Mouse (Mus musculus): ENCODE measurements at regions not wholly inside any gene's neighbourhood (a gene's known extent, or its start where the extent isn't known, plus 50 kb on each side); places are given as distances from the start of the nearest gene placed in this dataset.

DNA sequence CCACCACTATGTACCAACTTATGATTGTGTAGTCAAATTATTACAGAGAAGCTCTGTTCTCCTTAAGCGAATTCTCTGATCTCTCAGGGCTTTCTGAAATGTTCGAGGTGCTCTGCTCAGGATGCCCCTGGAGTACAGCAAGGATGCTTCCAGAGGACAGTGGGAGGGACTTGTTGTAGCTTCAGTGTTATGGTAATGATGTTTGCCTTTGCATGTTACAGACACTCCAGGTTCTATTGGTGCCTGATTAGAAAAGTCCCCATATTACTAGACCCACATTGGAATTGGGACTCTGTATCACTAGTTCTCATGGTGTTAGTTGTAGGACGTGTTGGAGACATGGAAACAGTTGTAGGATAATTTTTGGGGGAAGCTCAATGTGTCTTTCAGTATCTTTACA lies 96.0 kb downstream of the Epdr1 start:
- DNase-seq = no peak

DNA sequence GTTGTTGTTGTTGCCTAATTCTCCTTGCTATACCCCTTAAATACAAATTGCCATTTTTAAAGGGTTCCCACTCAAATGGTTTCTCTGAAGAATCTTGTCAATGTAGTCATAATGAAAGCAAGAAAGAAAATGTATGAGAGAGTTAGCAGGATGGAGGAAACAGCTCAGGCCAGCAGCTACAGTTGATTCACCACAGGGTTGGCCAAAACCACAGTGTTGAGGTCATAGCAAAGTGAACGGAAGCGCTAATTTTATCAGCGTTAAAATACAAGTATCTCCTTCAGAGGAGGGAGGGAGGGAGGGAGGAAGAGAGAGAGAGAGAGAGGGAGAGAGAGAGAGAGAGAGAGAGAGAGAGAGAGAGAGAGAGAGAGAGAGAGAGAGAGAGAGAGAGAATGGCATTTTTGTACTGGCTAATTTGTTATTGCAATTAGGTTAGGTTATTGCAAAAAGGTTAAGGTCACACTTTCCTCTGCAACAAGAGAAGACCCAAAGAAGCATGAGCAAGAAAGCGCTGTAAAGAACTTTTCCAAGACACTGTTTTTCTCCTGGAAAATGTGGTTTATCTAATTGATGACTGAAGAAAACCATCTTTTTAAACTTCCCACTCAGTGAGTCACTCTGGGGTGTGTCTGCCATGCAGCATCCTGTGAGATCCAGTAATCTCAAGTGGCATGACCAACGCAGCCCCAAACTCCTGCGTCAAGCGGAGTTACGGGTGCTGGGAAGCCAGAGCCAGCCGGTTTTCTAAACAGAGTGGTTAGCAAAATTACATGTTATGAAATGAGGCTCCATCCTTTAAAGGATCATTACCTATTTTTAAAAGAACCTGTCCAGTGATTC lies 101.6 kb downstream of the Epdr1 start:
- DNase-seq = no peak

DNA sequence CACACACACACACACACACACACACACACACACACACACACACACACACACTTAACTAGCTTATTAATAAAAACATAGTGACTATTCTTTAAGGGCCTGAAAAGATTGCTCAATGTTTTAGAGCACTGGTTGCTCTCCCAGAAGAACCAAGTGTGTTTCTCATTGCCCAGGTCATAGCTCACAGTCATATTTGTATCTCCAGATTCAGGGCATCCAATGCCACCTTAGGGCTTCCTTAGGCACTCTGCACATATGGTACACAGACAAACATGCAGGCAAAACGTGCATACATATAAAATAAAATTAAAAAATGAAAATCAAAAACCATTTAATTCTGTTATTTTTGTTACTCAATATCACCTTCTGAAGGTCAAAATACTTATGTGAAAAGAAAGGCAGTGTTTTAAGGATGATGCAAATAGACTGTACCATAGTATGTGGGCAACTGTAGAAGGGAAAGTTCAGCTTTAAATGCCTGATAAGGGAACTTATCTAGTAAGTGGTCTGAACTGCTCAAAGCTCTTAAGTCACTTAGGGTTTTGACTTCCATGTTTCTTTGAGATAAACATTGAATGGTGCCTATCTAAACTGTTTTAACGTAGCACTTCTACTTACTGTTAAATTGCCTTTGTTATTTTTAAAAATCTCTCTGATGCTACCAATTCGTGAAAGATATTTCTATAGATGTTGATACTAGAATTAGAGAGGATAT lies 104.7 kb downstream of the Epdr1 start:
- no peak for DNase-seq

DNA sequence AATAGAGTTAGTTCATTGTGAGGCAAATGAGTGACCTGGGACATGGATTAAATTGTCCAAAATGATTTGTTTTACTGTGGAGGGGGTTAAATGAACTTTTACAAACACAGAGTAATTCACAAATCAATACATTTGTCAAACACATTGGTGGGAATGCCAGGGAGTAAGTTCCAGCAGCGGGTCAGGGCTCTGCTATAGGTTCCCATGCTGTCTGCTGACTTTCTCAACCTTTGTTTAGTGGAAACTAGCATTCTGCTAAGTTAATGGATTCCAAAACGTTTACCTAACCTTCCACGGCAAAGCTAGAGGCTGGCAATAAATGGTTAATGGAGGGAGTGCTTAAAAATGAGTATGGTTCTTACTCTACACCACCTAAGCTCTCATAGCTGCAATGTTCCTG lies 110.9 kb upstream of the Stard3nl start:
- DNase-seq = no peak

DNA sequence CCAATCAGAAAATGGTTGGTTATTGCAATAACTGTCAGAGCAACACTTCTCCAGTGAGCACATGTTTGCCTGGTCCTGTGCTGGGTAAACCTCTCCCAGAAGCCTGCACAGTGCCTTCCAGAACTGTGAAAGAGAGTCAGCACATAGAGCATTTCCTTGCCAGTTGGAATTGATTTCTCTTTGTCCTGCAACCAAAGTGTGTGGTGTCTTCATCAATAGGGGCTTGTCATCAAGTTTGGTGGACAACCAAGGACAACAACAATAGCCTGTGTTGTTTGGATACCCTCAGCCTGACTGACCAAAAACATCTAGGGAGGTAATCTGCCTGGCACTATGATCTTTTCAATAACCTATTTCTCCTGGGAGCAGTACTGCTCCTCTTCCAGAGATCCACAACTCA lies 108.6 kb upstream of the Stard3nl start:
- no peak for DNase-seq

GRCm38 (mm10) chr13:19482198-19482597 lies 86.6 kb upstream of the Stard3nl start:
- DNase-seq = no peak

DNA sequence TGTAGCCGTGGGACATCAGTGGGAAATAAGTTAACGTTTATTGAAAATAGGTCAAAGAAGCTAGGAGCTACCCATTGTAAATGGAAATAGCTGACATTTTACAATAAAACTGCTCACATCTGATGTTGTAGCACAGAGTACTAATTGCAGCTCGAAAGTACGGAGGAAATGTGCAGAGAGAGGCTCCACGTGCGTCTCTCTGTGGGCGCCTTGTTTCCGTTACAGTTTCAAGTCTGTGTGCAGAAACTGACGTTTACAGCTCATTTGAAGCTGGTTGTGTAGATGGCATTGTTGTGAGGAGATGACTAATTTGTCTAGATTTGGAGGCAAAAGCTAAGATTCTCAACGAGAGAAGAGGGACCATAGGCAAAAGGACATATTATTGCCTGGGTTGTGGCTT lies 78.4 kb upstream of the Stard3nl start:
- DNase-seq = peak; percentile 26

- DNase-seq = no peak
These were observed 75.1 kb upstream of the Stard3nl start for GRCm38 (mm10) chr13:19470729-19471128.

GRCm38 (mm10) chr13:19466722-19467384 lies 71.3 kb upstream of the Stard3nl start:
- no peak for DNase-seq

DNA sequence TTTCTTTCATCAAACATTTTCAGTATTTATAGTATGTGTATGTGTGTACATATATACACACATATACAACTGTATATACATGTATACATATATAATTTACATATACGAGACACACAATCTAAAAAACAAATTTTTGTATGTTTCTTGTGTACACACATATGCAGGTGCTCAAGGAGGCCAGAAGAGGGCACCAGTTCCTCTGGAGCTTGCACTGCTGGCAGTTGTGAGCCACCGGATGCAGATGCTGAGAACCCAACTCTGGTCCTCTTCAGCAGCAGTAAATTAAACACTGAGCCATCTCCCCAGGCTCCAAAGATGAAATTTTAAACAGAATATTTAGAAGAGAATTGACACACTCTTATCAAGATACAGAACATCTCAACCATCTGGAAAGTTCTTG lies 67.4 kb upstream of the Stard3nl start:
- DNase-seq = no peak

- DNase-seq = no peak
These were observed 53.8 kb upstream of the Stard3nl start for GRCm38 (mm10) chr13:19449387-19449786.

Measured in thymus, postnatal 25 days (tissue).